Mouse (Mus musculus) layer of hippocampus, postnatal 36 days (tissue): ENCODE data around the gene Nrtn. TPM values are rescaled to one million over a fixed set of nuclear protein-coding genes. Genes with fewer than 3 reads are reported as not detected.
A peak's percentile ranks its signal among the peaks of the same experiment; 100 is the strongest.

Experiments used
- DNase-seq, 2 experiments: peaks; one replicate each; pipeline ENCODE4 v3.0.0; 2022
- total RNA-seq, 2 experiments: library from RNA; stranded (reverse); gene quantifications; 2 replicates each; pipeline ENCODE4 v1.2.3; 2021

The Nrtn gene
- total RNA-seq = 1 to 10 TPM; 2.8 to 3.9 TPM

DNA sequence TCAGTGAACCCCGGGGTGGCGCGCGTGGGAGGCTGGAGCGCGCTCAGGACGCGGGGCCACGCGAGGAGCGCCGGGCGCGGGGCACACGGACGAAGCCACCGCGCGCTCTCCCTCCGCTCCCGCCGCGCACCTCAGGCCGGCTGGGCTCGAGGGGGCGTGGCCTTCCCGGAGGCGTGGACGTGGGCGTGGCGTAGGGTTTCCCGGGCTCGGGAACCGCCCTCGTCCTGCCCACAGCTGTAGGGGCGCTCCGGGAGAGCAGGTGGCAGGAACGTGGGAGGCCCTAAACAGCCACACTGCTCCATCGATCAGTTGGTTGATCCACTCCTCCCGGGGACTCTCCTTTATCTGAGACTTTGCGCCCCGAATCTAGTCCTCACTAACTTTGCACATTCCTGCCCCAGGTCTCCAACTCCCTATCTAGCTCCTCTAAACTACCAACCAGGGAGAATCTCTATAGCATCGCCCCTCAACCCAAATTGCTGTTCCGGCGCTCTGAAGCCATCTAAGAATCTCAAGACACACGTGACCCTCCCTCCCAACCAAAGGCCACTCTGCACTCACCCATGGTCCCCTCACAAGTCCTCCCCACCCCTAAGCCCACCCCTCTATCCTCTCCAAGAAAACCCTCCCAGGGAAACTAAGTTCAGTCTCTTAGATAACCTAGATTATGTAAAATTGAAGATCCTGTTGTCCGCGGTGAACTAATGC, at the start of gene Nrtn:
TSS of gene Nrtn (minus strand) at position 115 of the 708 bp plus-strand sequence.
- peak; percentile 60 to 70 for DNase-seq

DNA sequence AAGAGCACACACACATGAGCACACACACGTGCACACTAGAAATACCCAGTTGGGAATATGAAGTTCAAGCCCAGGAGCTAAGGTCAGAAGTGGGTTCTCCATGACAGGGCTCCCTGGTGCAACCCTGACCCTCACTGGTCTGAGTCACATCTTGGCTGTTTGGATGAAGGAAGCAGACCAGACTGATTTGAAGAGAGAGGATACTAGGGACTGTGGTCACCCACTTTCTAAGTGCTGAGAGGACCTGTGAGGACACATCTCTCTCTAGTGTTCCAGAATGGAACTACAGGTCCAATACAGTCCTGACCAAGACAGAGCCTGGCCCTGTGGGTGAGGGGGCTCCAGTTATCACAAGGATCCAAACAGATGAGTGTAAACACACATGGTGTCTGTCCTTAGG, 48.5 kb upstream of the Nrtn start:
- no peak for DNase-seq

DNA sequence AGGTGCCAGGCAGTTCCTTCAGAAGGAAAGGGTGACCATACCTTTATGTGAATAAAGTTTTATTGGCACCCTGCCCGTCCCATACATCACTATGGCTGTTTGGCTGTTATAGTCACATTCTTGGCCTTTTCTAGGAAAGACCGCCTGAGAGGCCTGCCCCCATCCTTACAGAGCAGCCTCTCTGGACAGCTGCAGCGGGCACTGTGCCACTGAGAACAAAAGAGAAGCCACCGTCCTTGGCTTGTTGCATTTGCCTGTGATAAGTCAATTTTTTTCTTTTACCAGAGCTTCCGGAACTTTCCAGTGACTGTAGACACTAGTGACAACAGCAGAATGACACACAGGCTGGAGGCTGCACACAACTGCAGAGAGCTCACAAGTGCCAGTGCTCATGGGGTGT, 47.6 kb upstream of the Nrtn start:
- DNase-seq = no peak

DNA sequence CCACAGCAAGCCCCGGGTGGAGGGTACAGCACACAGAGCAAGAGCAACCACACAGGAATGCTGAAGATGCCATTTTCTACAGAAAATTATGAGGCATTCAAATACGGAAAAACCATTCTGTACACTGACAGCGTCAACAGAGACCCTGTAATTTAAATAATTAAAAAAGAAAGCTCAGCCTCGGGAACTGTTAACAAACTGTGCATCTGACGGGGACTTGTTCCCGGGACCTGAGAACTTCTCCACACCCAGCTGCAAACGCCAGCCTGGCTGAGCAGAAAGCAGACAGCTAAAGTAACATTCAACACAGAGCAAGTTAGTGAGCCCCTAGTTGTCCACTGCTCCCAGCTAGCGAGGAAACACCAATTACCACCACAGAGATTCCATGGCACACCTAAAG, 44.7 kb upstream of the Nrtn start:
- DNase-seq = no peak

DNA sequence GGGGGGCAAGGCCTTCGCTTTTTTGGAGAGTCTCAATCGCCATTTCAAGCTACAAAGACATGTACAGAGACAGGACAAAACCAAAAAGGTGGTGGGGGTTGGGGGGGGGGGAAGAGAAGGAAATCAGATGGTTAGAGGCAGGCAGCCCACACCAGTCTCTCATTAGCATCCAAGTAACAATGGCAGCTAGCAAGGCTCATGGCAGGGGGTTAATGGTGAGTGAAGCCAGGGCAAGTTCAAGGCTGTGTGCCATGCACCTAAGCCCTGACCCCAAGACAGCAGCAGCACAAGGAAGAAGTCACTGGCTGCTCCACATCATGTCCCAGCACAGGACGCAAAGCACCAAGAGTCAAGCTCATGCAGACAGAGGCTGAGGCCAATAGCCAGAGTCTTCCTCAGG, 41.9 kb upstream of the Nrtn start:
- no peak for DNase-seq

DNA sequence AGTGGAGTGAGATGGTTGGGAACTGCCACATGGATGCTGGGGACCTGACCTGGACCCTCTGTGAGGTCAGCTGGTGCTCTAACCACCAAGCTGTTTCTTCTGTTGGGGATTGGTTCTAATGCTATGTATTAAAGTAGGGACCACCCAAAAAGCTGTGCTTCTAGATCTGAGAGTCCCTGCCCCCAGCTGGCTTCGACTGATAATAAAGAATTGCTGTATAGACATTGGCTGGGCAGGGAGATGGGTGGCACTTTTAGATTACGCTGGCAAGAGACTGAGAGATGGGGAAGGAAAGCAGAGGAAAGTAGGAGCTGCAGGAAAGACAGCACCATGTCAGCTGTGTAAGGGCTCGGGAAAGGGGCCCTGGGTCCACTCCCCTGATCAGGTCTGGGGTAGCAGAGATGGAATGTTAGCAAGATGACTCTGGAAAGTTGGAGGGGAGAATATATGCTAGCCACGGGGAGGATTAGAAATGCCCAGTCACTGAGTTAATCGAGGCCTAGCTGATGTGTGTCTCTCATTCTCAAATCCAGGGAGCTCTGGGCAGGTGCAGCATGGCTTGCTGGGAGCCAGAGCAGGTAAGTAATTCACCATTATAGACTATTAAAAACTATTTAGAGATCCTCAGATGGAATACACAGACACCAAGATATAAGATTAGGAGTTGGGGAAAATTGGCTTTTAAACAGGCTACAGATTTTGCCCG, 36.4 kb upstream of the Nrtn start:
- no peak for DNase-seq

DNA sequence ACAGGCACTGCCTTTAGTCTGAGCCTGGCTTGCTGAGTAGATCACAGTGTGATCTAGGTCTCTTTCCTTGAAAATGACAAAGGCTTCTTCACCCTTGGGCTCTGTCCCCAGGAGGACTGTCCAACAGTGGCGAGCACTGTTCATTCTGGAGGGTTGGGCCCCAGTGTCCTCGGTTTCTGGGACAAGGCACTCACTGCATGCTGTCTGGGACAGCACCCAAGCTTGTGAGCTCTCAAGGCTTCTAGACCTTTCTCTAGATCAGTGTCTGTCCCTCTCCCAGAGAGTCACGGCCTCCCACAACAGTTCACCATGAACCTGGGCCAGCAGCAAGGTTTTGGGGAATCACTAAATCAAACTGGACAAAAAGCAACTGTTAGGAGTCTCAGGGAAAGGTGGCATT, 35.3 kb upstream of the Nrtn start:
- no peak for DNase-seq

DNA sequence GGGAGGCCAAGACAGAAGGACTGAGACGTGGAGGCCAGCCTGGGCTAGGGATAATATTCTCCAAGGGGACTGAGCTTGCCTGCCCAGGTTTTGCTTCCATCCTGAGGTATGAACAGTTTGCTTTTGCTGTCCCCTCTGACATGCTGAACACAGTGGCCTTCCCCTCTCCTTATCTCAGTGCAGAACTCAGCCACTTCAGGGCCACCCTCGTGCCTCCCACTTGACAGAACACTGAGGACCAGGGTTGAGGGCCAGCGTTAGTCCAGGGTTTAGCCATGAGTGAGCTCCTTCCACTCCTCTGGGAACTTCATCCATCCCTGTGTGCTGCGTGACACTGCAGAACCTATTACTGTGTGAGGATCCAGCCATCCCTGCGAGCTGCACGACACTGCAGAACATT, 32.0 kb upstream of the Nrtn start:
- DNase-seq = no peak

DNA sequence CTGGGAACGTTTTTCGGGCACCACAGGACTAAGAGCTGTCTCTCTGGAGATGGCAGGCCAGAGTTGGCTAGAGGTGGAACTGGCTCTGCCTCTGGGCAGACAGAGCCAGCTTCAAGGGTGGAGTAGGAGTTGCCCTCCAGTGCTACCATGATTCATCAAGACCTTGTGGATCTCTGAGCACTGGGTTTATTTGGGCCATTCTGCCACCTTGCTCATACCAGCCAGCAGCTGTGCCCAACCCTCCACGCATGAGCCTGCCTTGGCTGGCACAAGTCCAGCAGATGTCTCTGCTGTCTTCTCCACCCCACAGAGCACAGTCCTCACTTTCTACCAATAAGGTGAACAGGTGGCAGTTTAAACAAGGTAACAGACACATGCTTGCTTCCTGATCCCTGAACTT, 31.6 kb upstream of the Nrtn start:
- DNase-seq = no peak

DNA sequence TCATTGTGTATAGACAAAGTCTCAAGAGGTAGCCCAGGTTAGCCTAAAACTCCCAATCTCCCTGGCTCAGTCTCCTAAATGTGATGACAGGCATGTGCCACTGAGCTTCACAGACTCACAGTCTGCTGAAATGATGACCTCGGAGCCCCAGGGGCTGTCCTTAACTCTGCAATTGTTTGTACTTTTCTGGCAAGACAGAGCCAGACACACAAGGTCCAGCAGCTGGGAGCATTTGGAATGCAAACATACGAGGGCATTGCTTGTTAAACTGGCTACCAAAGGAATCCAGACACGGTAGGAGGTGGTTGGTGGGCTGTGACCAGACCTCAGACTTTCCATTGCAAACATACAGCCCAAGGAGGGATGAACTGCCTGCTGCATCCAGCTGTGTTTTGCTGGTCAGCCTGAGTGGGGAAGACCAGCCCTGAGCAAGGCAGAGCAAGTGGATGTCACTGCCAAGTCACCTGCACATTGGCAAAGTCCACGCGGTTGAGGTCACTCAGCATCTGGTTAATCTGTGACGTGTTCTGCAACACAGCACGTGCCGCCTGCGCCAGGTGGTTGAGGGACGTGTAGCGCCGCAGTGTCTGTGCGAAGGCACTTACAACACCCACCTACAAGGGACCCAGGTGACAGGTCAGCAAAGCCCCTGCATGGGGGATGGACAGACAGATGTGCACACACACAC, 23.1 kb upstream of the Nrtn start:
- DNase-seq = no peak

DNA sequence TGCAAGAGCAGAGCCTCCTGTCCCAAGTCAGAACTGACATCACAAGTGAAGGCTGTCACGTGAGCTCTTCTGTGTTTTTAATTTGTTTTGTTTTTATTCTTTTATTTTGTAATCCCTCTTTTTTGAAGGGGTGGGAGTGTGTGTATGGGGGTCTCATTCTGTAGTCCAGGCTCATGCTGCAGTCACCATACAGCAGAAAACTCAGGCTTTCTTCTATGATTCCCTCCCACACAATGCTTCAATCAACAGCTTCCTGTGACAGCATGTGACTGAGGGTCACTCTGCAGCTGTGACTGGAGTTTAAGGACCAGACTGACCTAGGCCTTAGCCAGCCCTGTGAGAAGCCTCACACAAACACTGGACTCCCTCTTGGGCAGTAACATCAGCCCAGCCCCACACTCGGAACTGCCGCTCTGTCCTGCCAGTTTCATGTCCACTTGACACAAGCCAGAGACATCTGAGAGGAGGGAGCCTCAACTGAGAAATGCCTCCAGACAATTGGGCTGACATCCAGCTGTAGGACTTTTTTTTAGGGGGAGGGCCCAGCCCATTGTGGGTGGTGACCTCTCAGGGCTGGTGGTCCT, 21.5 kb upstream of the Nrtn start:
- DNase-seq = no peak

DNA sequence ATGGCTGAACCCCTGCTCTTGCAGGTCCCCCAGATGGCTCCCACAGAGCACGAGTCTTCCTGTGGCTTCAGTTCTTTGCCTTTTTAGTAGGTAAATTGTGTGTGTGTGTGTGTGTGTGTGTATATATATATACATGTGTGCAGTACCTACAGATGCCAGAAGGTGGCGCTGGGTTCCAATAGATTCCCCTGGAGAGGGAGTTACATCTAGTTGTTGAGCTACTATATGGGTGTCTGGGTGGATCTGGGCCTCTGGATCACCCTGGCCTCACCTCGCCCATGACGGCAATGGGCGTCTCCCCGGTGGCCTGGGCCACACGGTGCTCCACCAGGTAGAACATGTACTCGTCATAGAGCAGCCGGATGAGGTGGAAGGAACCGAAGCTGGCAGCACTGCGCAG, 20.2 kb upstream of the Nrtn start:
- no peak for DNase-seq

DNA sequence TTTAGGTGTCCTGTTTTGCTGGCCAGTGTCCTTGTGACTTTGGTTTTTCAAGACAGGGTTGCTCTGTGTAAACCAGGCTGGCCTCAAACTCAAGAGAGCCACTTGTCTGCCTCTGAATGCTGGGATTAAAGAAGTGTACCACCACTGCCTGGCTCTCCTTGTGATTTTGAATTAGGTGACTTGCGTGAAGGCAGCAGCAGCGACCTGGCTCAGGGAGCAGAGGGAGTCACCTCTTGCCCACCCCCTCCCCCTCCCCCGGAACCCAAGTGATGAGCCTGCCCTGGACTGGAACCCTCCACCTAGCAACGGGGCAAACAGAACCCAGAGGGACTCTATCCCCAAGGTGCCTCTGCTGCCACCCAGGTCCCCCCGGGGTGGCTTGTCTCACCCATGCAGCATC, 12.6 kb upstream of the Nrtn start, which contains the start of gene Prr22:
TSS of gene Prr22 (plus strand) at position 301 of the 400 bp plus-strand sequence.
- no peak for DNase-seq

DNA sequence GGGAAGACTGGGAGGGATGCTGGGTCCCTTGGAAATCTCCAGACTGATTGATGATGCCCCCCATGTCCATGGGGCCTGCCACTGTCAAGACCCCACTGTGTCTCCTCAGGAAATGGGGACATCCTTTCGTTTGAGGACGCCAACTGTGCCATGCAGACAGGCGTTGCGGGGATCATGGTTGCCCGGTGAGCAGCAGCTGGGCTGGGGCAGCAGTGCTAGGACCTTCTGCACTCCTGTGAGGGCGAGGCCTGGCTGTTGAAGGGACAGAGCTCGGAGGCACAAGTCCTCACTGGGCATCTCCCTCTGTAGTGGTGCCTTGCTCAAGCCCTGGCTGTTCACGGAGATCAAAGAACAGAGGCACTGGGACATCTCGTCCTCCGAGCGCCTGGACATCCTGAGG, 11.6 kb upstream of the Nrtn start:
- DNase-seq = no peak

DNA sequence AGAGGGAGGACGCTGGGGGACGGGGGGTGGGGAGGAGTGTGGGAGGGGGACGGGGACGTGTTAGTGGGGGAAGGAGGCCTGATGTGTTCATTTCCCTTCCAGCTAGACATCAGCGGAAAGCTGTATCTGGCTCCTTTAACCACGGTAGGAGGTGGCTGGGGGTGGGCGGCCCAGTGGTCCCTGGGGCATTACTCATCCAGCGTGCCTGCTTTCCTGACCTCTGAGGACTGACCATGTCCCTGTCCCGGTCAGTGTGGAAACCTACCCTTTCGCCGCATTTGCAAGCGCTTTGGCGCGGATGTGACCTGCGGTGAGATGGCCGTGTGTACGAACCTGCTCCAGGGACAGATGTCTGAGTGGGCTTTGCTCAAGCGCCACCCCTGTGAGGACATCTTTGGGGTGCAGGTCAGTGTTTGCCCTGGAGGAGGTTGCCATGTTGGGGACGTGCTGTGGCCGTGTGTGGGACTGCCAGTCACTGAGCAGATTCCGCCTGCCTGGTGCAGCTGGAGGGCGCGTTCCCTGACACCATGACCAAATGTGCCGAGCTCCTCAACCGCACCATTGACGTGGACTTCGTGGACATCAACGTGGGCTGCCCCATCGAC, 10.3 kb upstream of the Nrtn start:
- DNase-seq = no peak

DNA sequence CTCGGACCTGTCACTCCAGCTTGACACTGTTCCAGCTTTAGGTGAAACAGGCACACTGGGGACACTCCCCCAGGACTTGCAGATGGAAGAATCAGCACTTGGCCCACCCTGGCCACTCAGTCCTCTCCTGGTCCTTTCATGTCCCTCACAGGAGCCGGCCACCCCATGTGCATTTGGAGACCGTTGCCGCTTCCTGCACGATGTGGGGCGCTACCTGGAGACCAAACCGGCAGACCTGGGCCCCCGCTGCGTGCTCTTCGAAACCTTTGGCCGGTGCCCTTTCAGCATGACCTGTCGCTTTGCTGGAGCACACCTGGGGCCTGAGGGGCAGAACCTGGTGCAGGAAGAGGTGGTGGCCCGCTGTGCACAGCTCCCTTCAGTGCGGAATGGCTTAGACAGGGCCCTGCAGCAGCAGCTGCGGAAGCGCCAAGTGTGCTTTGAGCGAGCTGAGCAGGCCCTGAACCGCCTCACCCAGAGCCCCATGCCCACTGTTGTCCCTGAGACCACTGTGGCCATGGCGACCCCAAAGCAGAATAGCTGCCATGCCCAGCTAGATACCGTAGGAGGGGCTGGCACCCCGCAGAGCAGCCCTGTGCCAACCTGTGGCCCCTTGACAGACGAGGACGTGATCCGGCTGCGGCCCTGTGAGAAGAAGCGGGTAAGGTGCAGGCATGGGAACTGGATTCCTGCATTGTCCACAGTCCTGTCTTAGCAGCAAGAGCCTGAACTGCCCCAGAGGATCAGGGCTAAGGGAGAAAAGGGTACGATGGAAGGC, 9.5 kb upstream of the Nrtn start:
- no peak for DNase-seq

DNA sequence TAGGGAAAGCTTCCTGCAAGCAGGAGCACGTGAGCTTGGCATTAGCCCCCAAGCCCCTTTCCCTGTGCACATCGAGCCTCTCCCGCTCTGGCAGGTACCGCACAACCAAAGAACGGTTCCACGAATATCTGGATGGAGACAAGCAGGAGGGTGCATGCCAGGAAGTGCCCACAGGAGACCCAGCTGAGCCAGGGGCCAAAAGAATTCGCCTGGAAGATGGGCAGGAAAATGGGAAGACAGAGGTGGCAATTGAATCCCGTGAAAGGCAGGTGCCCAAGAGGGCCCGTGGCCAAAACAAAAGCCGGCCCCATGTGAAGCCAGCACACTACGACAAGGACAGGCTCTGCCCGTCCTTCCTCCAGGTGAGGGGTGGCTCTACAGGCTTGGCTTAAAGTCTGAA, 8.1 kb upstream of the Nrtn start:
- no peak for DNase-seq

DNA sequence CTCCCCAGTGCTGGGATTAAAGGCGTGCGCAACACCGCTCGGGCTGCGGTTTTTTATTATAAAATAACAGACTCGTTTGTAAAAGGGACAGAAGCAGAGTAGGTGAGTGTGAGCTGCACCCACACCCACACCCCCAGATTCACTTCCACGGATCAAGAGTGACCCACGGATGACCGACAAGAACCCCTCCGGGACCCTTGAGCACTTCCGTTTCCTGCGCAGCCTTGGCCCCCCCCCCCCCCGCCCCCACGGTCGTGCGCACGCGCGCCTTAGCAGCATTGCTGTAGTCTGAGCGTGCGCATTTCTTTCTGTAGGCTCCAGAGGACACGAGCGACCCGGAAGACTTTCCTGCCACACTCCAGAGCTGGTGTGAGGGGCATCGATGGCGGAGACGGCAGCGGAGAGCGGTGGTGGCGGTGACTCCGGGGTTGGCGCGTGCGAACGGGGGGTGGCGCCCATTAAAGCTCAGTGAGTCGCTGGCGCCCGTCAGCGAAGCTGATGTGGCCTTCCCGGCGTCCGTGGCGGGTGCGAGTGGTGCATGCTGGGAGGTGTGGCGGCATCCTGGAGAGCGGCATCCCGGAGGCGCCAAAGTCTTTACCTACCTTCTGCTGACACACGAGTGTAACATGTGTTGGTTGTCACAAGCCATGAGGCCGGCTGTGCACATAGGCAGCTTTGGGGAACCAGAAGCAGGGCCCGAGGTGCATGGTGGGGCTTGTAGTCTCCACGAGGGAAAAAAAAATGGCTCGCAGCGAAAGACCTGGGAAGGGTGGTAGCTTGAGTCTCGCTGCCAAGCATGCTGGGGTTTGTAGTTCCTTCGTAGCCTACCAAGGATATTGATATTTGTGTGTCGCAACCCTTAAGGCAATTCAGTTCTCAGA, 7.4 kb upstream of the Nrtn start, which contains the start of gene Dus3l:
TSS of gene Dus3l (plus strand) at position 284 of the 881 bp plus-strand sequence.
- DNase-seq = peak; percentile 92 to 93

DNA sequence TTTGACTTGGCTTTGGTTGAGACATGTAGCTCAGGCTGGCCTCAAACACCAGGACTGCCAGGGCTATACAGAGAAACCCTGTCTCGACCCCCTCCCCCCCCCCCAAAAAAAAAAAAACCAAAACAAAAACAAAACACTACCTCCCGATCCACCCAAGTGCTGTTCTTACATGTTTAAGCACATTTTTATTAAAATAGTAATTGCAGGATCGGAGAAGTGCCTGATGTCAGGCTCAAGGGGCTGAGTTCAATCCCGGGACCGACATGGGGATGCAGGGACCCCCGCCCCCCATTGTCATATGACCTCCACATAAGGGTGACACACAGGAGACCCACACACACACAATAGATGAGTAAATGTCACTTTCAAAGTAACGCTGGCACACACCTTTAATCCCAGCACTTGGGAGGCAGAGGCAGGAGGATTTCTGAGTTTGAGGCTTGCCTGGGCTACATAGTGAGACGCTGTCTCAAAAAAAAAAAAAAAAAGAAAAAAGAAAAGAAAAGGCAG, 6.5 kb upstream of the Nrtn start:
- no peak for DNase-seq
